Mouse (Mus musculus) limb, embryonic 13.5 days (tissue): Measurements from ENCODE around the gene Zic4. TPM values are rescaled to one million over a fixed set of nuclear protein-coding genes. Genes with fewer than 3 reads are reported as not detected.

ENCODE experiments used
- ATAC-seq: fragments of 200-750 bp; cut with Nextera tagmentation; 2 replicates; pipeline ENCODE4 v1.8.0; 2017; ENCODE audit warnings: low read depth, moderate number of reproducible peaks, moderate TSS enrichment; ENCODE audit not compliant: low FRiP score
- H3K27ac ChIP-seq: fragments of 300-500 bp; sonication (generic); 2 replicates; pipeline ENCODE4 v1.5.1; 2015; ENCODE audit warnings: inconsistent platforms, mild to moderate bottlenecking, moderate library complexity
- H3K27me3 ChIP-seq: fragments of 300-500 bp; sonication (generic); 2 replicates; pipeline ENCODE4 v1.6.1; 2015; ENCODE audit warnings: mild to moderate bottlenecking, inconsistent platforms
- H3K36me3 ChIP-seq: fragments of 300-500 bp; sonication (generic); 2 replicates; pipeline ENCODE4 v1.6.1; 2015; ENCODE audit warnings: inconsistent platforms, mild to moderate bottlenecking, moderate library complexity
- H3K4me1 ChIP-seq: fragments of 300-500 bp; sonication (generic); 2 replicates; pipeline ENCODE4 v1.6.1; 2015; ENCODE audit warnings: inconsistent platforms
- H3K4me2 ChIP-seq: fragments of 300-500 bp; sonication (generic); replicated peaks from 2 replicates; pipeline ENCODE4 v1.6.1; 2015; ENCODE audit warnings: inconsistent platforms, mild to moderate bottlenecking, moderate library complexity
- H3K4me3 ChIP-seq: fragments of 300-500 bp; sonication (generic); 2 replicates; pipeline ENCODE4 v1.5.1; 2015; ENCODE audit warnings: moderate library complexity, mild to moderate bottlenecking, inconsistent platforms
- H3K9ac ChIP-seq: fragments of 300-500 bp; sonication (generic); 2 replicates; pipeline ENCODE4 v1.6.1; 2015; ENCODE audit warnings: mild to moderate bottlenecking, inconsistent platforms
- H3K9me3 ChIP-seq: fragments of 300-500 bp; sonication (generic); 2 replicates; pipeline ENCODE4 v1.6.1; 2016; ENCODE audit warnings: inconsistent platforms
- WGBS: fragments of 180-500 bp; shearing (Covaris S2); methylation state at CpG from one replicate; pipeline ENCODE4 v1.1.7; 2015; 5-methylcytosine and 5-hydroxymethylcytosine counted together
- polyA plus RNA-seq: library from polyadenylated mRNA; unstranded; fragments of >200 nt; fragmentation: Nextera tagmentation; extraction: Ambion mirVana; gene quantifications from 2 replicates; pipeline ENCODE4 v1.2.1, GENCODE M21; 2015

The Zic4 gene
- polyA plus RNA-seq, 1 experiment from 2014 or later = 0.41 TPM

DNA sequence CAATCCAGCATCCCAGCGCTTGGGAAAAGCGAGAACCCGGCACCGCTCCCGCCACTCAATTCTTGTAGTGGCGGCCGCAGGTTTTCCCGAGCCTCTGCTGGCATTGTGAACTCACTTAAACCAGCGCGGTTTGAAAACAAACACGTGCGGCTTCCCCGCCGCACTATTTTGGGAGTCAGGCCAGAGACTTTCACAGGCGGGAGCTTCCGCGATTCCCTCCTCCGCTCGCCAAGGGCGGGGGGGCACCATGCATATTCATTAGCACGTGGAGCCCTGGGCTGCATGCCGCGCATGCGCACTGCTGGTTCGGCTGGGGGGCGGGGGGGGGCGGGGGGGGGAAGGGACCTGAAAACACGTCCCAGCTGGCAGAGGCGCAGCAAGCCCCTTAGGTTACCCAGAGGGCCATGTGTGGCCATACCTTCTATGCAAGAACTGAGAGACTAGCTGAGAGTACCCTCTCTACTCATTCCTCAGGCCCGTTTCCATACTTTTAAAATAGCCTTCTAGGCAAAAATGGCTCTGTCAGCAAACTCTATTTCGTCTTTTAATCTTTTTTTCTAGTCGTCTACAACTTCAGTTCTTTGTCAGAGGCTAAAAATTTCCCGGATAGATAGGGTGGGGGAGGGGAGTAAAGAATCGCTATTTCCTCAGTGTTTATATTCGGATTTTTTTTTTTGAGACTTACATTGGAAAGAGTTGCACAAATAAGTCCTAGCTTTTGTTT, 6.4 kb upstream of the Zic4 start:
- WGBS = under 1% methylated on average over 33 of the region's 35 CpGs
- peak overlapping the region; percentile 29 for H3K4me3 ChIP-seq
- no peak overlapping the region for H3K27ac ChIP-seq
- no peaks in the 10 kb centered on the region for H3K9me3 ChIP-seq
- no peak overlapping the region for H3K9ac ChIP-seq
- peak; percentile 62 for ATAC-seq
- peak overlapping the region; percentile 54 for H3K4me2 ChIP-seq
- peaks cover 89% of the 10 kb centered on the region for H3K27me3 ChIP-seq
- H3K36me3 ChIP-seq = no peaks in the 10 kb centered on the region
- 0 out of 2 replicates have a peak, but pooled peaks cover 6% of the 10 kb centered on the region for H3K4me1 ChIP-seq

DNA sequence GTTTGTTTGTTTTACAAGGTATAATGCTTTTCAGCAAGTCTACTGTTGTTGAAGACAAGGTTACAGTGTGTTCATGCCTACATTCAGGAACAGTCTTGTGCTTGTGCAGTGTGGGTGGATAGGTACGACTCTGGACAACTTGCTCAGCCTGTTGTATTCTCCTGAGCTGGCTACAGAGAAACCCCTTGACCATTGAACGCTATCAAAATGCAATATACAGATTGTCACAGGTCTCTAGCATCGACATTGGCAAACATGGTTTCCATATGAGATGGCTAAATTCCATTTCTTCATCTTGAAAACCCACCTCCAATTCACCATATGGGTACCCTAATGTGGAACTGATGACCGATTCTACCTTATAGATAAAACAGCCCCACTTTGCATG, 5.9 kb upstream of the Zic4 start:
- WGBS = 11% methylated on average over 4 of the region's 4 CpGs
- no peak for ATAC-seq
- H3K9ac ChIP-seq = no peak overlapping the region
- H3K27ac ChIP-seq = no peak overlapping the region
- no peaks in the 10 kb centered on the region for H3K36me3 ChIP-seq
- no peak overlapping the region for H3K4me3 ChIP-seq
- H3K4me2 ChIP-seq = no peak overlapping the region
- peaks cover 89% of the 10 kb centered on the region for H3K27me3 ChIP-seq
- no peaks in the 10 kb centered on the region for H3K9me3 ChIP-seq
- H3K4me1 ChIP-seq = 0 out of 2 replicates have a peak, but pooled peaks cover 6% of the 10 kb centered on the region

DNA sequence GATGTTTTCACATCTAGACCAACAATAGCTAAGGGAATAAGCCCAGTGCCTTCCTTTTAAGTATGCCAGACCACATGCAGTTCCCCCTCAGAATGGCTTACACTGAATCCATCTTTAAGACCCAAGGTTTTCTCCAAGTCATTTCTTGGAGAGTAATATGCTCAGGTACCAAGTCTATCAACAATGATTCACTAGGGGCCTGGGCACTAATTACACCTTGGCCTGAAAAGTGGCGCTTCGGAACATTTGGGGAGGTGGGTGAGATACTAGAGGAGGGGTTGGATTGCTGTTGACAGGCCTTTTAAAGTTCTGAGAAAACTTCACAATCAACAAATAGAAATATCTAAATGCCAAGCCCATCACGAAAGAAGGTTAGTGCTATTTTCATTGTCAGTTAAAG, 4.9 kb upstream of the Zic4 start:
- H3K27me3 ChIP-seq = peaks cover 90% of the 10 kb centered on the region
- H3K4me3 ChIP-seq = no peak overlapping the region
- WGBS = 7% methylated on average over 3 of the region's 3 CpGs
- H3K9me3 ChIP-seq = no peaks in the 10 kb centered on the region
- H3K27ac ChIP-seq = no peak overlapping the region
- H3K36me3 ChIP-seq = no peaks in the 10 kb centered on the region
- ATAC-seq = no peak
- no peak overlapping the region for H3K4me2 ChIP-seq
- 0 out of 2 replicates have a peak, but pooled peaks cover 8% of the 10 kb centered on the region for H3K4me1 ChIP-seq
- H3K9ac ChIP-seq = no peak overlapping the region

DNA sequence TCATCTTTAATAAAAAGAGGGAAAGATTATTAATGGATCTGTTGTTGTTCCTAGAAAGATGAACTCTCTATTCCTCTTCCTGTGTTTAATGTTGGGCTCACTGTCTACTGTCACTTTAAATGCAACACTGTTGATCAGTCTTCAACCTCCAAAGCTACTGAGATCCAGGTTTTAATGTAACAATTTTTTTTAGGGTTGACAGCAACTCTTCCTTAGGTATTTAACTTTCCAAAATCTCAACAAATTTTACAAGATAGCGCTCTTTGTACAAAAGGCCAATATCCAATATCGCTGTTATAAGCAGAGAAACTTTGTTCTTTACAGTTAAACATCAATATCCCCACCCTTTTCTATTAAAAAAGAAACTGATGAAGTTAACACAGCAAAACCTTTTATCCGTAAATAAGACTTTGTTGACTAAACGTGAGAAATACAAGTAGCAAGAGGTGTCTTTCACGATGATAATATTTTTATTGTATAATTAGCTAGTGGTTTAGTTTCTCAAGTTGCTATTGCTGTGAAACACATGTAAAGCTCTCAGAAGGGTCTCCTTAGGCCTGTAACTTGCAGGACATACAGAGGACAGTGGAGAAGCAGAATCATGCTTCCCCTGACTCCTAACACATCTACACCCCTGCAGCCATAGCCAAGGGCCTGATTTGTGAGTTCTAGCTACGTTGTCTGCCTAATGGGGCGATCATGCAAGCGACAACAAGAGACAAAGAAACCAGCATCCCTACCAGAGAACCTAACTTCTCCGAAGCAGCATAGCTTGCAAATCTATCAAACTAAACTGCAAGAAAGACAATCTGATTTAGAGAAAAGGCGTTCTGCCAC, 3.1 kb upstream of the Zic4 start:
- Histone ChIP-seq H3K9ac (no peak overlapping the region), H3K9me3 (no peaks in the 10 kb centered on the region), H3K4me3 (no peak overlapping the region), H3K27ac (no peak overlapping the region), H3K36me3 (no peaks in the 10 kb centered on the region), H3K27me3 (peaks cover 91% of the 10 kb centered on the region), H3K4me1 (0 out of 2 replicates have a peak, but pooled peaks cover 10% of the 10 kb centered on the region), H3K4me2 (no peak overlapping the region)
- no peak for ATAC-seq
- 9% methylated on average over 10 of the region's 10 CpGs for WGBS

DNA sequence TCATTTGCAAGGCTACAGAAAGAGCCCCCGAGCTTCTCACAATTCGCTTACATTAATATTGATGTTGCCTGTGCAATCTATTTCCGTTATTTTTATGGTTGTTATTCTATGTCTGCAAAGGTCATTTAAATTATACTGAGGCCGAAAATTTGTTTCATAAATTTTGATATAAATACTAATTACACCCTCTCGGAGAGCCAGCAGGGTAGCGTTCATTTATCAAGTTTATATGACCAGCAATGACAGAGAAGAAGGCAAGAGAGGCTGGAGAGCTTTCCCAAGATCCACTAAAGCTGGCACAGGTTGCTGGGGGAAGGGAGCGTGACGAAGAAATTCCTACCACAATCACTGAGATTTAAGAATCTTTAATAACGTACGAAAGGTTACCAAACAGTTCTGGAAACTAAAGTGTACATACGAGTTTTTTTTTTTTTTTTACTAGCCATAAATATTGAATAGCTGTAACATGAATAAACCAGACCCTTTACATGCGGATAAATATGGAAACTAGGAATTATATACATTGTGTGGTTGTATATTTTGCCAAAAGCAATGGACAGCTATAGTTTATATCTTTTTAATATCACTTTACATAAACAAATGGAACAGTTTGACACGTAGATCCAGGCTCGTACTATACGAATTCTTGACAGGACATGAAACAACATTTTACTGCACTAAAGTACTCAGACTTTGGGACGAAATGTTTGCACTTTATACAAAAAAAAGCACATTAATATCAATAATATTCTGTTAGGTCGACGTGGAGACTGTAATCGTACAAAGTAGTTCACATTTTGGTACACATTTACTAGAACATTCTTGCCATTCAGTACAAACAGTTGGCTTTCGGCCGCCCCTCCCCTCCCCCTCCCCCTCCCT, 1.8 kb upstream of the Zic4 start:
- no peak overlapping the region for H3K27ac ChIP-seq
- 3% methylated on average over 21 of the region's 21 CpGs for WGBS
- H3K4me1 ChIP-seq = peaks cover 20% of the 10 kb centered on the region; the same call in 1 of the 2 replicates
- no peak overlapping the region for H3K4me2 ChIP-seq
- no peaks in the 10 kb centered on the region for H3K36me3 ChIP-seq
- no peak overlapping the region for H3K4me3 ChIP-seq
- no peak for ATAC-seq
- H3K9ac ChIP-seq = no peak overlapping the region
- H3K27me3 ChIP-seq = peaks cover 90% of the 10 kb centered on the region
- H3K9me3 ChIP-seq = no peaks in the 10 kb centered on the region

DNA sequence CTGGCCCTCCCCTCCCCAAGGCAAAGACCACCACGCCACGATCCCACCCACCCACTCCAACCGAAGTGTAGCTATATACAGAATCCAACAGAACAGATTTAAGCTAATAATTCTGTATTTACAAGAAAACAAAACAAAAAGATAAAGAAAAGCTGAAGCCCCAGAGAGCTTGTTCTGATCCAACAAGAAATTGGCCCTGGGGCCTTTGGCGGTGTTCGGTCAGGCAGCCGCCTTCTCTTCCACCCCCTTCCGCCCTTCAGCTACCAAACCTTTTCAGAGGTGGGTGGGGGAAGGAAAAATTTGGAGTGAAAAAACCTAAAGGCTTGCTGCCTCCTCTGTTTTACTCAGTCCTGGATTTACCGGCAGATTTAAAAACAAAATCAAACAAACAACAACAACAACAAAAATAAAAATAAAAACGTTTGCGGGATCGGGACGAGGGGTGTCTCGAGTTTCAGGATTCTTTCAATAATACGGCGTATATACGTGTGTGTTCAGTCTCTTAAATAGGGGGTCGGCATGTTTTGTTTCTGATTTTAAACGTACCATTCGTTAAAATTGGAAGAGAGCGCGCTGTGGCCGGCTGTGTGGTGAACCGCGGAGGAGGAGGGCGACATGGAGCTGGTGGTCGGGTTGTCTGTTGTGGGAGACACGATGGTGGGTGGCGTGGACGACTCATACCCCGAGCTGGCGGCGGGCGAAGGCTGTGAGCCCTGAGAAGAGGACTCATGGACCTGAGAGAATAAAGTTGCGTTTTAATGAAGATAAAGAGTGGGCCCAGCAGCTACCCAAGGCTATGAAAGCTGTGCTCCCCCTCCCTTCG, 969 bp upstream of the Zic4 start:
- H3K4me3 ChIP-seq = peak overlapping the region; percentile 39
- WGBS = 1% methylated on average over 35 of the region's 35 CpGs
- peaks cover 14% of the 10 kb centered on the region; the same call in 1 of the 2 replicates for H3K4me1 ChIP-seq
- H3K4me2 ChIP-seq = peak overlapping the region; percentile 54
- no peaks in the 10 kb centered on the region for H3K9me3 ChIP-seq
- H3K9ac ChIP-seq = no peak overlapping the region
- H3K27me3 ChIP-seq = peaks cover 88% of the 10 kb centered on the region
- no peak overlapping the region for H3K27ac ChIP-seq
- H3K36me3 ChIP-seq = no peaks in the 10 kb centered on the region
- ATAC-seq = 0 out of 2 replicates have a peak, but pooled peaks have one; percentile 1

DNA sequence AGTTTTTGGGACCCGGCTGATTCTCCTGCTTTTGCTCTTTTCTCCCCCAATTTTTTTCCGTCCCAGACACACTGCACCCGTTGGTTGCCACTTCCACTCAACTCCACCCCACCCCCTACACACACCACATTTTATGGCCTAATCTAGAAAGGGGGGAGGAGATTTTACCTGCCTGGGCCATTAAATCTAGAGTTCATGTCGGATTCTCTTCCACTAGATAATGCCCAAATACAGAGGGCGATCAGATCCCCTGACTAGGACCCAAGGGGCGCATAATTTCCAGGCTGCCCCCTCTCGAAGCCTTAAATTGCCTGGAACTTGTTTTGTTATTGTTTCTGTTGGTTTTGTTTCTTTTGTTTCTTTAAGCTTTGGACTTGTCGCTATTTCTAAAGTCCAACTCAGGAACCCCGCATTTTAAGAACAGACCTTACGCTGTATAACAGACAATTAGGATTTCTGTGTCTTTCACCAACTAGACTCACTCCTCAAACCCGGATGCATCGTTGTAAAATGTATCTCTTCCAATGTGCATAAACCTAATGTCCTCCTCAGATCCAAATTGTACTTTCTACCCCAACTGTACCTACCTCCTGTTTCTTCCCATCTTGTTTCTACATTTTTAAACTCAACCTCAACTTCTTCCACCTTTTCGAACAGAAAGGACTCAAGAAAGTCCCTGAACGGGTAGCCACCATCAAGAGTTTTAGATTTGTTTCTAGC, 958 bp downstream of the Zic4 start:
- Histone ChIP-seq H3K4me2 (no peak overlapping the region), H3K4me3 (peak overlapping the region; percentile 34; the same call in 1 of the 2 replicates), H3K27me3 (peaks cover 87% of the 10 kb centered on the region), H3K36me3 (no peaks in the 10 kb centered on the region), H3K4me1 (peaks cover 14% of the 10 kb centered on the region; the same call in 1 of the 2 replicates), H3K9ac (no peak overlapping the region), H3K9me3 (no peaks in the 10 kb centered on the region), H3K27ac (no peak overlapping the region)
- 4% methylated on average over 14 of the region's 14 CpGs for WGBS
- no peak for ATAC-seq

DNA sequence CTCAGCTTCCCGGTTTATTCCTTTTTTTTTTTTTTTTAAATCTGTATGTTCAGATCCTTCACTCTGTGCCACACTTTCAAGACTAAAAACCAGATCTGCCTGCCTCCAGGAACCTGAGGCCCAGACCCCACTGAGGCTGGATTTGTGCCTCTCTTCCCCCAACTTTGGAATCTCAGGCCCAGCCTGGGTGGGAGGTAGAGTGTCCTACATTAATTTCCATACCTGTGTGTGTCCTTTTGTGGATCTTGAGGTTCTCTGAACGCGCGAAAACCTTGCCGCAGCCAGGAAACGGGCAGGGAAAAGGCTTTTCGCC, 1.6 kb downstream of the Zic4 start:
- ATAC-seq = no peak
- Histone ChIP-seq H3K4me1 (peaks cover 14% of the 10 kb centered on the region; the same call in 1 of the 2 replicates), H3K27ac (no peak overlapping the region), H3K36me3 (no peaks in the 10 kb centered on the region), H3K27me3 (peaks cover 92% of the 10 kb centered on the region), H3K9ac (no peak overlapping the region), H3K9me3 (no peaks in the 10 kb centered on the region), H3K4me2 (peak overlapping the region; percentile 50; the same call in 1 of the 2 replicates), H3K4me3 (peak overlapping the region; percentile 34)
- 0% methylated on average over 7 of the region's 7 CpGs for WGBS

DNA sequence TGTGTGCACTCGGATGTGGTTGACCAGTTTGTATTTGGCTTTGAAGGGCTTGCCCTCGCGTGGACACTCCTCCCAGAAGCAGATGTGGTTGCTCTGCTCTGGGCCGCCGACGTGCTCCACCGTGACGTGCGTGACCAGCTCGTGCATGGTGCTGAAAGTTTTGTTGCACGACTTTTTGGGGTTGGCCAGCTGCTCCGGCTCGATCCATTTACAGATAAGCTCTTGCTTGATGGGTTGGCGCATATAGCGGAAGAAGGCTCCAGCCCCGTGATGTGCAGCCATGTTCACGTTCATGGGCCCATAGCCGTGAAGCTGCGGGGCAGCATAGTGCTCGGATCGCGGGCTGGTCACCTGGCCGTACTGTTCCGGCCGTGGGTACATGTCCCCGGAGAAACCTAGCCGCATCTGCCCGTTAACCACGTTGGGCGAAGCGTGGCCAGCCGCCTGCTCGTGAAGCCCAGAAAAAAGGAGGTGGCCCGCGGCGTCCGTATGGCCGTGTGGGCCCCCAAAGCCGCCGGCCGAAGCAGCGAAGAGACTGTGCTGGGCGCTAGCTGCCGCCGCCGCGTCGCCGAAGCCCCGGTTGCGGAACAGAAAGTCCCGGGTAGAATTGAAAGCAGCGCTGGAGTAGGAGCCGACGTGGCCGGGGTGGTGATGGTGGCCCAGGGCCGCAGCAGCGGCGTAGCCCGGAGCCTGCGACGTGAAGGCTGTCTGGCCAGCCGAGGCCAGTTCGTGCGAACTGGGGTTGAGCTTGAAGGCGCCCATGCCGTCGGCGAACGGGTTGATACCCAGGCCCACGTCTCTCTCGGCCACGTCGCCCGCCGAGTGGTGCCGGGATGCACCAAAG, 2.1 kb downstream of the Zic4 start:
- under 1% methylated on average over 77 of the region's 77 CpGs for WGBS
- peak overlapping the region; percentile 31; the same call in 1 of the 2 replicates for H3K9ac ChIP-seq
- H3K4me3 ChIP-seq = peak overlapping the region; percentile 34
- ATAC-seq = peak; percentile 6; the same call in 1 of the 2 replicates
- H3K4me2 ChIP-seq = peak overlapping the region; percentile 50
- H3K9me3 ChIP-seq = no peaks in the 10 kb centered on the region
- peaks cover 14% of the 10 kb centered on the region; the same call in 1 of the 2 replicates for H3K4me1 ChIP-seq
- H3K36me3 ChIP-seq = no peaks in the 10 kb centered on the region
- no peak overlapping the region for H3K27ac ChIP-seq
- H3K27me3 ChIP-seq = peaks cover 92% of the 10 kb centered on the region

DNA sequence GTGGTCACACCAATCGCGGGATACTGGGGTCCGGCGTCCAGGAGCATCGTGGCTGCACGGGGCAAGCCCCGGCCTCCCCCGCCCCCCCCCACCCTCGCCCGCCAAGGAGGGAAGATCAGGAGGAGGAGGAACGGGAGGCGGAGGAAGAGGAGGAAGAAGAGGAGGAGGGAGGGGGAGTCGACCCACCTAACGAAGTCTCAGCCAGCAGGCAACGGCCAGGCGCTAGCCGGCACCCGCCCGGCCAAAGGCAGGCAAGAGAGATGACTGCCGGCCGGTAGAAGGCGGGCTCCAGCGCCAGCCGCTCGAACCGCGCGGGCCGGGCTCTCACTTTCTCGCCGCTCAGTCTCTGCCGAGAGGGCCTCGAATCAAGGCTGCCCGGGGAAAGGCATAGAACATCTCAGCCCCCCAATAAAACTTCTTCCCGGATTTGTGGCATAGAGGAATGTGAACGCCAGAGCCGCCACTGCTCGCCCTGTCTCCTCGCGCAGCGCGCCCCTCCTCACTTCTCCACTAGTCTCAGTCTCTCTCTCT, 2.8 kb downstream of the Zic4 start:
- Histone ChIP-seq H3K27ac (no peak overlapping the region), H3K27me3 (peaks cover 94% of the 10 kb centered on the region), H3K4me1 (peaks cover 14% of the 10 kb centered on the region; the same call in 1 of the 2 replicates), H3K4me2 (peak overlapping the region; percentile 50), H3K36me3 (no peaks in the 10 kb centered on the region), H3K9me3 (no peaks in the 10 kb centered on the region), H3K9ac (no peak overlapping the region), H3K4me3 (peak overlapping the region; percentile 34)
- 0 out of 2 replicates have a peak, but pooled peaks have one; percentile 26 for ATAC-seq
- under 1% methylated on average over 42 of the region's 42 CpGs for WGBS
